Mouse (Mus musculus): ENCODE results near the gene Cpt1a. TPM values are rescaled to one million over a fixed set of nuclear protein-coding genes. Genes with fewer than 3 reads are reported as not detected.

Gene Cpt1a
- polyA plus RNA-seq, 1 experiment from 2014 or later, result 22.4 TPM

DNA sequence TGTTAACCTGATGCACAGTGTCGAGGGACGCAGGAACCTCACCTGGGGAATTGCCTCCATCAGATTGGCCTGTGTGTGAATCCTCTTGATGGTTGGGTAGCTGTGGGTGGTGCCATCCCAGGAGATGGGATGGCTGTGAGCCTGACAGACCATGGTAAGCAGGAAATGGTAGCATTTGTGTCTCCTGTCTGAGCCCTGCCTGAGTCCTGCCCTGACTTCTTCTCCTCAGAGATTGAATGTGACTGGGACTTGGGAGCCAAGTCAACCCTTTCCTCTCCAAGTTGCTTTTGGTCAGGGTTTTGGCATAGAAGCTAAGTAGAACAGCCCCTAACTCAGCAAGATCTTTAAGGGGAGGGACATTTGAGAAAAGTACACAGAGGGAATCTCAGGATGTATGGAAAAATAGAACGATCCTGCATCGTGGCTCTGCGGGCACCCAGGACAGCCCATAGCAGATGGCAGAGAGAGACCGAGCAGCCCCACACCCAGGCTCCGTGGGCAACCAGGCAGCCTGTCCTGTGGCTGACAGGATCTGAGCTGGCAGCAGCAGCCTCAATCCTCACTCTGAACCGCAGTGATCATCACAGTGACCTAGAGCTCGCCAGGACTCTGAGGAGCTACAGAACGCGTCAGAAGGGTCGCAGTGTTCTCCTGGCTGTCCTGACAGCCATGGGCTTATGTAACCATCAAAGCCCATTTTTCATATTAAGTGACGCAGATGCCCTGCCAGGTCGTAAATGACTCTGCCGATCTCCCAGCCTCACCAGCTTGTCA is 106.1 kb downstream of the Cpt1a start:
- ATAC-seq (ENCODE audit: low FRiP score), result no peak

GRCm38 (mm10) chr19:3429156-3429816 is 107.2 kb downstream of the Cpt1a start:
- Histone ChIP-seq H3K4me1 (replicated peaks; ENCODE audit: control insufficient read depth, insufficient read depth, low read length) (no peaks in the 10 kb centered on the region), H3K9ac (no peak overlapping the region), H3K27me3 (ENCODE audit: control insufficient read depth, insufficient read depth, low read length) (no peaks in the 10 kb centered on the region), H3K4me3 (replicated peaks; ENCODE audit: low read length) (no peak overlapping the region), H3K9me3 (ENCODE audit: control insufficient read depth, low read length) (no peaks in the 10 kb centered on the region), H3K27ac (peak overlapping the region; percentile 62), H3K4me2 (replicated peaks) (no peak overlapping the region), H3K36me3 (replicated peaks; ENCODE audit: control insufficient read depth, insufficient read depth) (no peaks in the 10 kb centered on the region)
- 47% methylated on average over 7 of the region's 7 CpGs for WGBS
- ATAC-seq (ENCODE audit: low FRiP score) (peak; percentile 34; the same call in 1 of the 2 replicates), DNase-seq (ENCODE audit: low spot score) (no peak)

More for the DNA sequence above, 106.1 kb downstream of the Cpt1a start:
- Histone ChIP-seq H3K27ac (no peak overlapping the region), H3K36me3 (replicated peaks; ENCODE audit: control insufficient read depth, insufficient read depth) (no peaks in the 10 kb centered on the region), H3K9me3 (ENCODE audit: control insufficient read depth, low read length) (no peaks in the 10 kb centered on the region), H3K4me2 (replicated peaks) (no peak overlapping the region), H3K4me3 (replicated peaks; ENCODE audit: low read length) (no peak overlapping the region), H3K27me3 (ENCODE audit: control insufficient read depth, insufficient read depth, low read length) (no peaks in the 10 kb centered on the region), H3K4me1 (replicated peaks; ENCODE audit: control insufficient read depth, insufficient read depth, low read length) (no peaks in the 10 kb centered on the region), H3K9ac (no peak overlapping the region)
- DNase-seq (ENCODE audit: low spot score), result no peak
- 71% methylated on average over 15 of the region's 15 CpGs for WGBS

DNA sequence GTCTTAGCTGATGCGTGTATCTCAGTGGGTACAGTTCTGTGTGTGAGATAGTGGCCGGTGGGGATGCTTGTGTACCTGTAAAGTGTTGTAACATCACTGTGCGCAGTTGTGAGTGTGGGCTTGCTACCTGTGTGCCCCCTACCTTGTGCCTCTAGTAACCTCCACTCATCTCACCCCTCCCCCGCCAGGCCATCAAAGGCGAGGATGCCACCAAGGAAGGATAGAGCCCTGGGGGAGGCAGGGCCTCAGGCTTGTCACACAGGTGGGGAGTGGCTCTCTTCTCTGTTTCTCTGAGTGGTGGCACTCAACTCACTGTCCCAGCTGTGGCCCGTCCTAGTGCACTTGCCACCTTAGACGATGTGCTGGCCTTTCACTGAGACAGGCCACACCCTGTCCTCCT is 108.9 kb downstream of the Cpt1a start:
- H3K4me3 ChIP-seq (replicated peaks; ENCODE audit: low read length), result no peak overlapping the region
- DNase-seq (ENCODE audit: low spot score) (no peak), ATAC-seq (ENCODE audit: low FRiP score) (no peak; the same call in 1 of the 2 replicates)
- H3K4me2 ChIP-seq (replicated peaks), result no peak overlapping the region
- H3K36me3 ChIP-seq (replicated peaks; ENCODE audit: control insufficient read depth, insufficient read depth), result no peaks in the 10 kb centered on the region
- H3K9me3 ChIP-seq (ENCODE audit: control insufficient read depth, low read length), result no peaks in the 10 kb centered on the region
- H3K27me3 ChIP-seq (ENCODE audit: control insufficient read depth, insufficient read depth, low read length), result no peaks in the 10 kb centered on the region
- WGBS, result 82% methylated on average over 7 of the region's 7 CpGs
- H3K4me1 ChIP-seq (replicated peaks; ENCODE audit: control insufficient read depth, insufficient read depth, low read length), result no peaks in the 10 kb centered on the region
- no peak overlapping the region for H3K9ac ChIP-seq
- H3K27ac ChIP-seq, result no peak overlapping the region

DNA sequence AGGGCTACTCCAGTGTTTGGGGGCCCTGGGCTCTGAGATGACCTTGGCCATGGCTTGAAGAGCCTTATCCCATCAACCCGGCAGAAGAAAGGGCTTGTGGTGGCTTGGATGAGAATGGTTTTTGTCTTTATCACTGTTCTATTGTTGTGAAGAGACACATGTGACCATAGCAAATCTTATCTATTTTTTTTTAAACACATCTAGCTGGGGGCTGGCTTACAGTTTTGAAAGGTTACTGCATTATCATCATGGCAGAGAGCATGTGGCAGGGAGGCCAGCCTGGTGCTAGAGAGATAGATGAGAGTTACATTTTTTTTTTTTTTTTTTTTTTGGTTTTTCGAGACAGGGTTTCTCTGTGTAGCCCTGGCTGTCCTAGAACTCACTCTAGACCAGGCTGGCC is 109.8 kb downstream of the Cpt1a start:
- WGBS, result 74% methylated on average over 2 of the region's 2 CpGs
- DNase-seq (ENCODE audit: low spot score), result no peak

GRCm38 (mm10) chr19:3434124-3434523 is 112.0 kb downstream of the Cpt1a start:
- no peak overlapping the region for H3K4me3 ChIP-seq (replicated peaks; ENCODE audit: low read length)
- WGBS, result 48% methylated on average over 4 of the region's 4 CpGs

More for the DNA sequence above, 109.8 kb downstream of the Cpt1a start:
- Histone ChIP-seq H3K9ac (no peak overlapping the region), H3K4me3 (replicated peaks; ENCODE audit: low read length) (no peak overlapping the region), H3K27ac (no peak overlapping the region), H3K4me2 (replicated peaks) (no peak overlapping the region), H3K4me1 (replicated peaks; ENCODE audit: control insufficient read depth, insufficient read depth, low read length) (no peaks in the 10 kb centered on the region), H3K27me3 (ENCODE audit: control insufficient read depth, insufficient read depth, low read length) (no peaks in the 10 kb centered on the region), H3K9me3 (ENCODE audit: control insufficient read depth, low read length) (no peaks in the 10 kb centered on the region), H3K36me3 (replicated peaks; ENCODE audit: control insufficient read depth, insufficient read depth) (no peaks in the 10 kb centered on the region)
- no peak for ATAC-seq (ENCODE audit: low FRiP score)

GRCm38 (mm10) chr19:3434641-3435040 is 112.5 kb downstream of the Cpt1a start:
- Histone ChIP-seq H3K4me1 (replicated peaks; ENCODE audit: control insufficient read depth, insufficient read depth, low read length) (no peaks in the 10 kb centered on the region), H3K36me3 (replicated peaks; ENCODE audit: control insufficient read depth, insufficient read depth) (no peaks in the 10 kb centered on the region), H3K27ac (no peak overlapping the region), H3K27me3 (ENCODE audit: control insufficient read depth, insufficient read depth, low read length) (no peaks in the 10 kb centered on the region), H3K4me3 (replicated peaks; ENCODE audit: low read length) (no peak overlapping the region), H3K4me2 (replicated peaks) (no peak overlapping the region), H3K9ac (no peak overlapping the region), H3K9me3 (ENCODE audit: control insufficient read depth, low read length) (no peaks in the 10 kb centered on the region)
- no peak for ATAC-seq (ENCODE audit: low FRiP score)
- DNase-seq (ENCODE audit: low spot score), result no peak
- WGBS, result 55% methylated on average over 4 of the region's 4 CpGs

More at GRCm38 (mm10) chr19:3434124-3434523, 112.0 kb downstream of the Cpt1a start:
- Histone ChIP-seq H3K9me3 (ENCODE audit: control insufficient read depth, low read length) (no peaks in the 10 kb centered on the region), H3K4me2 (replicated peaks) (no peak overlapping the region), H3K4me1 (replicated peaks; ENCODE audit: control insufficient read depth, insufficient read depth, low read length) (no peaks in the 10 kb centered on the region), H3K36me3 (replicated peaks; ENCODE audit: control insufficient read depth, insufficient read depth) (no peaks in the 10 kb centered on the region), H3K27ac (no peak overlapping the region), H3K27me3 (ENCODE audit: control insufficient read depth, insufficient read depth, low read length) (no peaks in the 10 kb centered on the region), H3K9ac (no peak overlapping the region)
- no peak for DNase-seq (ENCODE audit: low spot score)
- no peak for ATAC-seq (ENCODE audit: low FRiP score)

Small RNA genes lying within 50 kb of the gene (microRNA-seq; reads per million reads assigned to microRNA genes)
- gene Mir6984, result not detected

Other genes with a start within 250 kb of the Cpt1a start
- gene Mrpl21, start 39.4 kb upstream of the Cpt1a start, polyA plus RNA-seq (2014; fragmentation: Nextera tagmentation; extraction: Ambion mirVana), result 92.4 and 111 TPM in 2 replicates
- 8.9 and 9.2 TPM in 2 replicates for gene Ighmbp2, start 39.3 kb upstream of the Cpt1a start, polyA plus RNA-seq (2014; fragmentation: Nextera tagmentation; extraction: Ambion mirVana)
- gene Tesmin, start 66.5 kb downstream of the Cpt1a start, polyA plus RNA-seq (2014; fragmentation: Nextera tagmentation; extraction: Ambion mirVana), result 0.18 and 0.48 TPM in 2 replicates
- gene Gal, start 92.2 kb downstream of the Cpt1a start, polyA plus RNA-seq (2014; fragmentation: Nextera tagmentation; extraction: Ambion mirVana), result 16.2 and 22.4 TPM in 2 replicates